Mouse (Mus musculus) forebrain, embryonic 10.5 days (tissue): ENCODE results near the gene Olfr836. TPM values are rescaled to one million over a fixed set of nuclear protein-coding genes. Genes with fewer than 3 reads are reported as not detected.
"Not testable (repeated sequence)": the region's sequence is repeated elsewhere in the genome, so short reads cannot be mapped to it uniquely, and the experiment has no call there.

Source experiments
- DNase-seq: peaks from one replicate; pipeline ENCODE4 v3.0.0-alpha.2; 2017; ENCODE audit warnings: low spot score; ENCODE audit errors: extremely low spot score
- H3K27ac ChIP-seq: fragments of 300-500 bp; sonication (generic); 2 replicates; pipeline ENCODE4 v1.5.1; 2016; ENCODE audit warnings: mild to moderate bottlenecking
- H3K27me3 ChIP-seq: fragments of 300-500 bp; sonication (generic); 2 replicates; pipeline ENCODE4 v1.6.1; 2016; ENCODE audit warnings: mild to moderate bottlenecking; ENCODE audit not compliant: poor library complexity, severe bottlenecking
- H3K36me3 ChIP-seq: fragments of 300-500 bp; sonication (generic); replicated peaks from 2 replicates; pipeline ENCODE4 v1.6.1; 2016; ENCODE audit warnings: mild to moderate bottlenecking, moderate library complexity
- H3K4me1 ChIP-seq: fragments of 300-500 bp; sonication (generic); 2 replicates; pipeline ENCODE4 v1.6.1; 2016
- H3K4me3 ChIP-seq: fragments of 300-500 bp; sonication (generic); 2 replicates; pipeline ENCODE4 v1.5.1; 2016; ENCODE audit warnings: mild to moderate bottlenecking, moderate library complexity
- H3K9me3 ChIP-seq: fragments of 300-500 bp; sonication (generic); 2 replicates; pipeline ENCODE4 v1.6.1; 2016; ENCODE audit warnings: mild to moderate bottlenecking, moderate library complexity
- WGBS: fragments of 180-500 bp; shearing (Covaris S2); methylation state at CpG from one replicate; pipeline ENCODE4 v1.1.7; 2016; 5-methylcytosine and 5-hydroxymethylcytosine counted together
- polyA plus RNA-seq: library from polyadenylated mRNA; unstranded; fragments of >200 nt; fragmentation: Nextera tagmentation; extraction: Ambion mirVana; gene quantifications from 2 replicates; pipeline ENCODE4 v1.2.1, GENCODE M21; 2016

Gene Olfr836
- polyA plus RNA-seq = not detected in 2 replicates

GRCm38 (mm10) chr9:19120082-19120481 lies at the start of gene Olfr836:
Gene Olfr836 (plus strand): TSS chr9:19120382.
- H3K4me3 ChIP-seq = no peak within 1 kb of the TSS
- H3K4me1 ChIP-seq = no peaks in the 10 kb centered on the region
- H3K9me3 ChIP-seq = peaks cover 6% of the 10 kb centered on the region; the same call in 1 of the 2 replicates
- H3K27me3 ChIP-seq = no peaks in the 10 kb centered on the region
- no peaks in the 10 kb centered on the region for H3K36me3 ChIP-seq
- no peak for DNase-seq
- H3K27ac ChIP-seq = no peak within 1 kb of the TSS

DNA sequence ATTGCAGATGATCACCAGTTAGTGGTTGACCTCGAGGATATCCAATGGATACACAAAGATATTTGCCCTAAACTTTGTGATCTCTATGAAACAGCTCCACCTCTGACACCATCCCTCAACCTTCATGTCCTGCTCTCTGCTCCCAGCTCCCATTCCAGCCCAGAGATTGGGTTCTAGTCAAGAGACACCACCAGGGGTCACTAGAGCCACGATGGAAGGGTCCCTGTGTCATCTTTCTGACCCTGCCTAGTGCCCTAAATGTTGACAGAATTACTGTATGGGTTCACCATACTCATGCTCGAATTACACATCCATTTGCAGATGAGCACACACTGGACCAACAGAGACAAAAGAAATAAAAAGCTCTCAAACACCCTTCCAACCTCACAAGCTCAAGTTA lies 35.2 kb upstream of the Olfr836 start:
- no peak overlapping the region for H3K4me3 ChIP-seq
- peaks cover 15% of the 10 kb centered on the region for H3K9me3 ChIP-seq
- H3K36me3 ChIP-seq = no peaks in the 10 kb centered on the region
- 40% methylated on average over 3 of the region's 3 CpGs for WGBS
- H3K27ac ChIP-seq = no peak overlapping the region
- H3K4me1 ChIP-seq = no peaks in the 10 kb centered on the region
- DNase-seq = no peak
- H3K27me3 ChIP-seq = no peaks in the 10 kb centered on the region

DNA sequence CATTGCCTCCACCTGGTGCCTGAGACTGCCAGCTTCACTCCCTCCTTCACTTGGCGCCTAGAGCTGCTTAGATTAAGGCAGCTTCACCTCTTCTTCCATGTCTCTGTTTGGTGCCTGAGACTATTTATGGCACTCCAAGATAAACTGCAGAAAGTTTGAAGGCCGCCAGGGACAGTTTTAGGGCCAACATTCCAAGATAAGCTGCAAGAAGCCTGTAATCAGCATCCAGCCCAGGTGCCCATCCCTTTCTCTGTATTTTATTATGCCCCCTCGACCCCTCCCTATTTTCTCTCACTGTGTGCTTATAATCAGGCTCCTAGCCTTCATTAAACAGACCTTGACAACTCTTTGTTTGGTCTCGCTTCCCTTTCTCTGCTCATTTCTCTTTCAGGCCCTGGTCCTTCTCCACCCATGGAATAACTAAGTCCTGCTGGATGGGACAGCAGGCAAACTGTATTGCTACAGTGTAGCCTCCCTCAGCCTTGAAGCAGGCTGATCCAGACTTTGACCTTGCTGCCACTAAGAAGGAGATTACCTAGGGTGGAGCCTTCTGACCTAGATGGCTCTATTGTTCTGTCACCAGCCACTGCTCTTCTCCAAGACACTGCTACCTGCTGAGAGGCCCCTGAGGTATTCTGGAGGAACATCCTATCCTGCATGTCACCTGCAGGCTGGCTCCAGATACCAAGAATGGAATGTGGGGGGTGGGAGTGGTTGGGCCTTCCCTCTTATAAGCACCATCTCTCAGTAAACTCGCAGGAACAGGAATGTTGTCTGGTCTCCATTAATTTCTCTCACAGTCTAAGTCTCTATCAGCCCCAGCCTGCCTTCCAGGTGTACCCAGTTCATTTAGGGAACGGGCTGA lies 27.1 kb upstream of the Olfr836 start:
- DNase-seq, H3K27ac ChIP-seq, H3K4me3 ChIP-seq, H3K4me1 ChIP-seq, H3K36me3 ChIP-seq, H3K27me3 ChIP-seq: not testable (repeated sequence)
- peaks cover 34% of the 10 kb centered on the region for H3K9me3 ChIP-seq
- 69% methylated on average over 6 of the region's 6 CpGs for WGBS

GRCm38 (mm10) chr9:19097286-19097685 lies 22.9 kb upstream of the Olfr836 start:
- H3K27ac ChIP-seq = no peak overlapping the region
- no peaks in the 10 kb centered on the region for H3K4me1 ChIP-seq
- H3K36me3 ChIP-seq = no peaks in the 10 kb centered on the region
- no peak overlapping the region for H3K4me3 ChIP-seq
- DNase-seq = no peak
- WGBS = 93% methylated on average over 4 of the region's 4 CpGs
- H3K9me3 ChIP-seq = peaks cover 28% of the 10 kb centered on the region
- H3K27me3 ChIP-seq = no peaks in the 10 kb centered on the region

- Histone ChIP-seq H3K36me3 (no peaks in the 10 kb centered on the region), H3K27ac (no peak within 1 kb of the TSS), H3K27me3 (no peaks in the 10 kb centered on the region), H3K4me1 (no peaks in the 10 kb centered on the region), H3K4me3 (no peak within 1 kb of the TSS), H3K9me3 (peaks cover 13% of the 10 kb centered on the region)
- DNase-seq = no peak
- WGBS = 71% methylated on average over 1 of the region's 1 CpGs
Observed at GRCm38 (mm10) chr9:19136017-19136416, 15.8 kb downstream of the Olfr836 start, which contains the start of gene Olfr837. Gene Olfr837 (plus strand): TSS chr9:19136317.

Other genes with a start within 250 kb of the Olfr836 start
- gene Olfr830, start 245.7 kb upstream of the Olfr836 start, polyA plus RNA-seq = not detected in 2 replicates
- not detected in 2 replicates for gene Olfr832, start 183.3 kb upstream of the Olfr836 start, polyA plus RNA-seq
- not detected in 2 replicates for gene Olfr834, start 132.4 kb upstream of the Olfr836 start, polyA plus RNA-seq
- gene Olfr835, start 87.6 kb upstream of the Olfr836 start, polyA plus RNA-seq = not detected in 2 replicates
- gene Olfr837, start 15.9 kb downstream of the Olfr836 start, polyA plus RNA-seq = not detected in 2 replicates
- not detected in 2 replicates for gene Olfr839-ps1, start 56.9 kb downstream of the Olfr836 start, polyA plus RNA-seq
- not detected in 2 replicates for gene Olfr843, start 131.6 kb downstream of the Olfr836 start, polyA plus RNA-seq
- gene Olfr844, start 196.0 kb downstream of the Olfr836 start, polyA plus RNA-seq = not detected in 2 replicates
- gene Olfr845, start 216.1 kb downstream of the Olfr836 start, polyA plus RNA-seq = not detected in 2 replicates
- not detected in 2 replicates for gene Olfr846, start 243.6 kb downstream of the Olfr836 start, polyA plus RNA-seq